Mouse (Mus musculus) testis, adult 2 months (tissue): ENCODE results near the gene Adtrp. TPM values are rescaled to one million over a fixed set of nuclear protein-coding genes. Genes with fewer than 3 reads are reported as not detected.

Experiments
- H3K27ac ChIP-seq: fragments of 200-500 bp; 2 replicates; pipeline ENCODE4 v1.5.1; 2012; ENCODE audit warnings: low read depth, low read length; ENCODE audit not compliant: control insufficient read depth, insufficient read depth
- H3K27me3 ChIP-seq: fragments of 200-500 bp; 2 replicates; pipeline ENCODE4 v1.6.1; 2012; ENCODE audit warnings: mild to moderate bottlenecking, low read length, moderate library complexity; ENCODE audit not compliant: control insufficient read depth, insufficient read depth
- H3K36me3 ChIP-seq: fragments of 200-500 bp; 2 replicates; pipeline ENCODE4 v1.6.1; 2012; ENCODE audit warnings: mild to moderate bottlenecking, low read length; ENCODE audit not compliant: control insufficient read depth, insufficient read depth
- H3K4me1 ChIP-seq: fragments of 200-500 bp; 2 replicates; pipeline ENCODE4 v1.6.1; 2012; ENCODE audit warnings: low read length; ENCODE audit not compliant: control insufficient read depth, insufficient read depth
- H3K4me3 ChIP-seq: fragments of 200-500 bp; 2 replicates; pipeline ENCODE4 v1.5.1; 2012; ENCODE audit warnings: low read depth, mild to moderate bottlenecking, low read length, moderate library complexity, mixed read lengths; ENCODE audit not compliant: control insufficient read depth
- CTCF ChIP-seq: fragments of 200-500 bp; IDR thresholded peaks from 2 replicates; pipeline ENCODE4 v1.5.1; 2012; ENCODE audit warnings: low read depth, mild to moderate bottlenecking, inconsistent platforms, low read length, moderate library complexity; ENCODE audit not compliant: control insufficient read depth, insufficient read depth, insufficient replicate concordance
- POLR2A ChIP-seq: fragments of 200-500 bp; IDR thresholded peaks from 2 replicates; pipeline ENCODE4 v1.6.1; 2012; ENCODE audit warnings: low read depth, mild to moderate bottlenecking, inconsistent platforms, low read length, moderate library complexity; ENCODE audit not compliant: control insufficient read depth
- polyA plus RNA-seq: library from polyadenylated mRNA; depleted of rRNA; stranded (reverse); fragments of >200 nt; gene quantifications from 2 replicates; pipeline ENCODE4 v1.2.3, GENCODE M21; 2012; rRNA removed

Adtrp gene
- polyA plus RNA-seq, 1 experiment: 57.1 TPM

DNA sequence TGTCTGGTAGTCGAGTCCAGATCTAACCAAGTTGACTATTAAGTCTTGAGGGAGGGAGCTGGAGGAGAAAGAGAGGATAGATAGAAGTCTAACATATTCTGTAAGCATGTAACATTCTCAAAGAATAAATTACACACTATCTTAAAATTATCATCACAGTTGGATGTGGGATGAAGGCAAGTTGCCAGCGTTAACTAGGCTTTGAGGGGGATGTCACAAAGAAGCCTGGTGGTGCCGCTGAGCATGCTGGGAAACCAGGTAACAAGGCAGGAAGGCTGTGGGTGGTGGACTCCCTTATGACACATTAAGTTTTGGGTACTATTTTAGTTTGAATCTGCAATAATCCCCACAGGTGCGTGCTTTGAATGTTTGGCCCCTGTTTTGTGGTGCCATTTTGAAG is 129.4 kb downstream of the Adtrp start:
- Histone ChIP-seq H3K27me3 (no peaks in the 10 kb centered on the region), H3K36me3 (no peaks in the 10 kb centered on the region), H3K4me1 (no peaks in the 10 kb centered on the region), H3K4me3 (no peak overlapping the region), H3K27ac (no peak overlapping the region)
- TF ChIP-seq POLR2A (no peak), CTCF (no peak)

Other genes with a start within 250 kb of the Adtrp start
- 1.4 and 1.6 TPM in 2 replicates for gene Tmem170b, start 241.8 kb downstream of the Adtrp start, polyA plus RNA-seq
- gene Hivep1, start 204.3 kb upstream of the Adtrp start, polyA plus RNA-seq: 16.7 and 18.3 TPM in 2 replicates